ENCODE assay signal across 16 mouse cellular contexts in genomic region chr9:115499536-115499935, GRCm38 (mm10).
"Had no signal": no experiment of that assay in that cellular context is flagged by ENCODE, and none has a peak within 500 bp of the region (broad histone marks: within the 10 kb centered on the region; RNA-seq: fewer than 3 reads in every experiment).

No protein-coding gene starts in this region.

- H3K4me1 ChIP-seq: liver, embryonic 15.5 days; stomach, embryonic 15.5 days had no signal

- H3K27ac ChIP-seq: liver, embryonic 15.5 days; stomach, embryonic 15.5 days had no signal

- H3K4me2 ChIP-seq: liver, embryonic 11.5 days; liver, embryonic 15.5 days; midbrain, embryonic 11.5 days; stomach, embryonic 15.5 days had no signal

- H3K4me3 ChIP-seq: liver, embryonic 15.5 days; stomach, embryonic 15.5 days had no signal

- H3K27me3 ChIP-seq: liver, embryonic 15.5 days; stomach, embryonic 15.5 days had no signal

- H3K9me3 ChIP-seq: liver, embryonic 15.5 days; stomach, embryonic 15.5 days had no signal

- DNase-seq: kidney, adult 8-10 months; kidney, postnatal 36 days; layer of hippocampus, adult 9-11 months; left cerebral cortex, postnatal 4 days; lung, adult 2 months; lung, postnatal 4 days; right cerebral cortex, postnatal 25 days; thymus, adult 2 months; thymus, postnatal 25 days had no signal

- H3K9ac ChIP-seq: liver, embryonic 15.5 days; stomach, embryonic 15.5 days had no signal

- ATAC-seq: intestine, postnatal 0 days; lung, postnatal 0 days; midbrain, embryonic 16.5 days had no signal

- H3K36me3 ChIP-seq: liver, embryonic 15.5 days; stomach, embryonic 15.5 days had no signal
